Mouse (Mus musculus): Measurements from ENCODE around the gene Man1c1. TPM values are rescaled to one million over a fixed set of nuclear protein-coding genes. Genes with fewer than 3 reads are reported as not detected.

Gene Man1c1
- polyA plus RNA-seq, 1 experiment from 2014 or later: 5.6 TPM

DNA sequence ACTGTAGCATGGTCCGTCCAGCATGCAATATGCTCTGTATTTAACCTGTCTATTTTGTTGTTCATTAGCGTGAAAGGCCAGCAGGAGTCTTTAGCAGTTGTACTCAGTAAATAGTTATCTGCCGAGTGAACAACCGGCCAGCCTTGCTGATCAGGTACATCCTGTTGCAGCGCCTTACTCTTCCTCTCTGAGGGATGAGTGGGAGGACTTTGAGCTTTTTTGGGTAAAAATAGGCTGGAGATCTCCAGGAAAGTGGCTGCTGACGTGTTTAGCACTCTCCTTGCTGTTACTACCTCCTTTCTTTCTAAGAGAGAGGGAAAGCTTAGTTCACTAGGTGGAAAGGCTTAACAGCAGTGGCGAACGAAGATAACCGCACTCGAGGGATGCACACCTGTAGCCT lies 186.4 kb downstream of the Man1c1 start:
- 91% methylated on average over 10 of the region's 10 CpGs for WGBS

DNA sequence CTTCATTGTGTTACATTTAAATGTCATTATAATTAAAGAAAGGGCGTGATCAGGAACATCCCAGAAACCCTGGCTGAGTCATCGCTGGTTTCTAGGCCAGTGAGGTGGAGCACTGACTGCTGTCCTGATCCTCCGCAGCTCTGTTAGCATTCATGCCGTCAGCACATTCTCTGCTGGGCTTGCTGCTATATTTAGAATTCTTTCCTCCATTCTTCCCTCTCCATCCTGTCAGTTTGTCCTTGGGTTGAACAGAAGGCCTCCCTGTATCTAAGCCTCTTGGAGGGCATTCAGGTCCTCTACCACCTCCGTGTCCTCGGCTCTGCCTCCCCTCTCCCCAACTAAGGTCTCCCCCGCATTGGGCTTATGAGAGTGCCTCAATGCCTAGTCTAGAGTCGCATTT lies 187.1 kb downstream of the Man1c1 start:
- ATAC-seq (ENCODE audit: low read depth): no peak
- Histone ChIP-seq H3K27me3 (ENCODE audit: control insufficient read depth, insufficient read depth, low read length) (no peaks in the 10 kb centered on the region), H3K9ac (replicated peaks; ENCODE audit: low read depth, low read length) (no peak overlapping the region), H3K36me3 (ENCODE audit: control insufficient read depth, insufficient read depth, low read length) (no peaks in the 10 kb centered on the region), H3K9me3 (ENCODE audit: control insufficient read depth, low read length) (no peaks in the 10 kb centered on the region), H3K4me3 (ENCODE audit: low read depth, low read length) (no peak overlapping the region), H3K27ac (ENCODE audit: low read depth, low read length) (no peak overlapping the region), H3K4me2 (ENCODE audit: low read depth, low read length) (no peak overlapping the region), H3K4me1 (ENCODE audit: control insufficient read depth, insufficient read depth, low read length) (no peaks in the 10 kb centered on the region)
- 85% methylated on average over 8 of the region's 8 CpGs for WGBS

More for the DNA sequence above, 186.4 kb downstream of the Man1c1 start:
- no peak for ATAC-seq (ENCODE audit: low read depth)
- Histone ChIP-seq H3K36me3 (ENCODE audit: control insufficient read depth, insufficient read depth, low read length) (no peaks in the 10 kb centered on the region), H3K4me2 (ENCODE audit: low read depth, low read length) (no peak overlapping the region), H3K4me1 (ENCODE audit: control insufficient read depth, insufficient read depth, low read length) (no peaks in the 10 kb centered on the region), H3K9me3 (ENCODE audit: control insufficient read depth, low read length) (no peaks in the 10 kb centered on the region), H3K27me3 (ENCODE audit: control insufficient read depth, insufficient read depth, low read length) (no peaks in the 10 kb centered on the region), H3K4me3 (ENCODE audit: low read depth, low read length) (no peak overlapping the region), H3K27ac (ENCODE audit: low read depth, low read length) (no peak overlapping the region), H3K9ac (replicated peaks; ENCODE audit: low read depth, low read length) (no peak overlapping the region)

DNA sequence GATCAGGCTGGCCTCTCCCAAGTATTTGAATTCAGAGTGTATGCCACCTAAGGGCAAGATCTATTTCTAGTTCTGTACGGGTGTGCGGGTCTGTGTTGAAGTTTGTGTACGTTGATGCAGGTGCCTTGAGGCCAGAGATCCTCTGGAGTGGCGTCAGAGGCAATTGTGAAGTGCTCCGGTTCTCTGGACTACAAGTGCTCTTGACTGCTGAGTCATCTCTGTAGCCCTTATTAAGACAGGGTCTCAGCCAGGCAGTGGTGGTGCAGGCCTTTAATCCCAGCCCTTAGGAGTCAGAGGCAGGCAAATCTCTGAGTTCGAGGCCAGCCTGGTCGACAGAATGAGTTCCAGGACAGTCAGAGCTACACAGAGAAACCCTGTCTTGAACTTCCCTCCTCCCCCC lies 188.5 kb downstream of the Man1c1 start:
- Histone ChIP-seq H3K4me1 (ENCODE audit: control insufficient read depth, insufficient read depth, low read length) (no peaks in the 10 kb centered on the region), H3K4me2 (ENCODE audit: low read depth, low read length) (no peak overlapping the region), H3K9ac (replicated peaks; ENCODE audit: low read depth, low read length) (no peak overlapping the region), H3K9me3 (ENCODE audit: control insufficient read depth, low read length) (no peaks in the 10 kb centered on the region), H3K36me3 (ENCODE audit: control insufficient read depth, insufficient read depth, low read length) (no peaks in the 10 kb centered on the region), H3K27ac (ENCODE audit: low read depth, low read length) (no peak overlapping the region), H3K27me3 (ENCODE audit: control insufficient read depth, insufficient read depth, low read length) (no peaks in the 10 kb centered on the region), H3K4me3 (ENCODE audit: low read depth, low read length) (no peak overlapping the region)
- no peak for ATAC-seq (ENCODE audit: low read depth)
- 89% methylated on average over 7 of the region's 7 CpGs for WGBS

DNA sequence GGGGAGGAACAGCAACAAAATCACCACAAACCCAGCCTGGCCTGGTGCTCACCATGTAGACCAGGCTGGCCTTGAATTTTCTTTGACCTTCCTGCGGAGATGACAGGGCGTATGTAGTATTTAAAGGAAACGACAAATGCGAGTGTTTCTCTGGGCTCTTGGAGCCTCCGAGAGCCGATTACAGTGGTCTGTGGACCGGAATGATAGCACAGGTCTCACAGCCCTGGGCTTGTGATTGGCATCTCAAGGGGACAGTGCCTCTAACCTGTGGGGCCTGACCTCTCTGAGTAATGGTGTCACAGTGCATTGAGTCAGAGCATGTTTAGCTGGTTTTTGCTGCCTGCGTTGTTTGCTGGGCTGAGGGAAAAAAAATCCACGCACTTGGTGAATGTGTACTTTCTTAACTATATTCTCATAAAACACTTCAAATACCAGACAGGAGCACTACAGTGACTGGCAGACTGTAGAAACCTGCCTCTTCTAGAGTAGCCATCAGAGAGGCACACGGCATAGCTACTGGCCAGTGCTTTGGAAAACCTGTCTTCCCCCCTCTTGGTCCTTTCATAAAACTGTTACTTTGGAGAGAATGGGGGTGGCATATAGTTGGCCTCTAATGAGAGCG lies 189.7 kb downstream of the Man1c1 start:
- H3K36me3 ChIP-seq (ENCODE audit: control insufficient read depth, insufficient read depth, low read length): no peaks in the 10 kb centered on the region
- H3K9ac ChIP-seq (replicated peaks; ENCODE audit: low read depth, low read length): no peak overlapping the region
- H3K4me3 ChIP-seq (ENCODE audit: low read depth, low read length): no peak overlapping the region
- 90% methylated on average over 11 of the region's 11 CpGs for WGBS
- H3K27ac ChIP-seq (ENCODE audit: low read depth, low read length): no peak overlapping the region
- no peaks in the 10 kb centered on the region for H3K27me3 ChIP-seq (ENCODE audit: control insufficient read depth, insufficient read depth, low read length)
- no peaks in the 10 kb centered on the region for H3K4me1 ChIP-seq (ENCODE audit: control insufficient read depth, insufficient read depth, low read length)
- no peak overlapping the region for H3K4me2 ChIP-seq (ENCODE audit: low read depth, low read length)
- no peaks in the 10 kb centered on the region for H3K9me3 ChIP-seq (ENCODE audit: control insufficient read depth, low read length)
- ATAC-seq (ENCODE audit: low read depth): no peak

DNA sequence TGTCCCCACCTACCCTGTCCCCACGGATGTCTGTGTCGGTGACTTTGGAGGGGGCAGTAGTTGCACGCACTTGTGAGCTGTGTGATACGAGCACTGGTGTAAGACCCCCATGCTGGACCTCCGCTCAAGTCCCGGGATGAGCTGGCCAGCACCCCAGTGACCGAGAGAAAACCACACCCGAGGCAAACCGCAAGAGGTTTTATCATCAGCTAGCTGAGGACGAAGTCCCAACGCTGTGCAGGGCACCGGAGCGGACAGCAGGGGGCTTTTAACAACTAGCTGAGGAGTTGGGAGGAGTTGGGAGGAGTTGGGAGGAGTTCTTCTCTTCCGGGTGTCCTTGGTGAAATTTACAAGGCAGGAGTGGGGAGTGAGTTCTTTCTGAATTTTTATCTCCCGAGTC lies 191.3 kb downstream of the Man1c1 start:
- Histone ChIP-seq H3K27ac (ENCODE audit: low read depth, low read length) (no peak overlapping the region), H3K27me3 (ENCODE audit: control insufficient read depth, insufficient read depth, low read length) (no peaks in the 10 kb centered on the region), H3K4me2 (ENCODE audit: low read depth, low read length) (no peak overlapping the region; the same call in 1 of the 2 replicates), H3K4me3 (ENCODE audit: low read depth, low read length) (no peak overlapping the region), H3K4me1 (ENCODE audit: control insufficient read depth, insufficient read depth, low read length) (no peaks in the 10 kb centered on the region), H3K9ac (replicated peaks; ENCODE audit: low read depth, low read length) (no peak overlapping the region), H3K9me3 (ENCODE audit: control insufficient read depth, low read length) (no peaks in the 10 kb centered on the region), H3K36me3 (ENCODE audit: control insufficient read depth, insufficient read depth, low read length) (no peaks in the 10 kb centered on the region)
- WGBS: 12% methylated on average over 15 of the region's 15 CpGs
- ATAC-seq (ENCODE audit: low read depth): no peak

DNA sequence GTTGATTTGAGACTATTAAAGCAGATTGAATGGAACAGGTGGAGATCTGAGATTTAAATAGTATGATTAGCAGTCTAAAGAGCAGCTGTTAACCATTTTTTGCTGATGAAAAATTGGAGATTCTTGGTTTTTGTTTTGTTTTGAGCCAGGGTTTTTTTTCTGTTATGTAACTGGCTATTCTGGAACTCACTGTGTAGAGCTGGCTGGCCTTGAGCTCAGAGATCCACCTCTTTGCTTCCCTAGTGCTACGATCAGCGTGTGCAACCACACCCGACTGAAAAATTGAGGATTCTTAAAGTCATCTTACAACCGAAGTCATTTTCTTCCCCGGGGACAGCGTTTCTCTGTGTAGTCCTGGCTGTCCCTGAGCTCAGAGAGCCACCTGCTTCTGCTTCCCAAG lies 192.4 kb downstream of the Man1c1 start:
- Histone ChIP-seq H3K36me3 (ENCODE audit: control insufficient read depth, insufficient read depth, low read length) (no peaks in the 10 kb centered on the region), H3K27ac (ENCODE audit: low read depth, low read length) (no peak overlapping the region), H3K4me2 (ENCODE audit: low read depth, low read length) (no peak overlapping the region; the same call in 1 of the 2 replicates), H3K9ac (replicated peaks; ENCODE audit: low read depth, low read length) (no peak overlapping the region), H3K27me3 (ENCODE audit: control insufficient read depth, insufficient read depth, low read length) (no peaks in the 10 kb centered on the region), H3K9me3 (ENCODE audit: control insufficient read depth, low read length) (no peaks in the 10 kb centered on the region), H3K4me3 (ENCODE audit: low read depth, low read length) (no peak overlapping the region), H3K4me1 (ENCODE audit: control insufficient read depth, insufficient read depth, low read length) (no peaks in the 10 kb centered on the region)
- no peak for ATAC-seq (ENCODE audit: low read depth)
- 82% methylated on average over 6 of the region's 6 CpGs for WGBS

Small RNA genes within 50 kb of the gene (microRNA-seq; reads per million reads assigned to microRNA genes)
- gene Mir6403: not detected

Other genes starting within 250 kb of the Man1c1 start
- gene Stmn1, start 236.0 kb downstream of the Man1c1 start, polyA plus RNA-seq (2014; fragmentation: Nextera tagmentation; extraction: Ambion mirVana): 5,364 and 5,581 TPM in 2 replicates
- 9.8 and 13.7 TPM in 2 replicates for gene Paqr7, start 207.6 kb downstream of the Man1c1 start, polyA plus RNA-seq (2014; fragmentation: Nextera tagmentation; extraction: Ambion mirVana)
- gene Aunip, start 193.3 kb downstream of the Man1c1 start, polyA plus RNA-seq (2014; fragmentation: Nextera tagmentation; extraction: Ambion mirVana): 0.43 and 0.76 TPM in 2 replicates
- 195 and 199 TPM in 2 replicates for gene Mtfr1l, start 168.9 kb downstream of the Man1c1 start, polyA plus RNA-seq (2014; fragmentation: Nextera tagmentation; extraction: Ambion mirVana)
- 11.2 and 12.1 TPM in 2 replicates for gene Selenon, start 152.1 kb downstream of the Man1c1 start, polyA plus RNA-seq (2014; fragmentation: Nextera tagmentation; extraction: Ambion mirVana)
- 0.70 and 3.0 TPM in 2 replicates for gene Ldlrap1, start 63.7 kb upstream of the Man1c1 start, polyA plus RNA-seq (2014; fragmentation: Nextera tagmentation; extraction: Ambion mirVana)
- gene Maco1, start 149.1 kb upstream of the Man1c1 start, polyA plus RNA-seq (2014; fragmentation: Nextera tagmentation; extraction: Ambion mirVana): 98.6 and 115 TPM in 2 replicates
- 1.8 and 2.1 TPM in 2 replicates for gene Rhd, start 160.2 kb upstream of the Man1c1 start, polyA plus RNA-seq (2014; fragmentation: Nextera tagmentation; extraction: Ambion mirVana)
- 207 and 212 TPM in 2 replicates for gene Tmem50a, start 210.7 kb upstream of the Man1c1 start, polyA plus RNA-seq (2014; fragmentation: Nextera tagmentation; extraction: Ambion mirVana)
- gene Rsrp1, start 219.3 kb upstream of the Man1c1 start, polyA plus RNA-seq (2014; fragmentation: Nextera tagmentation; extraction: Ambion mirVana): 484 and 511 TPM in 2 replicates
- 52.4 and 59.8 TPM in 2 replicates for gene Syf2, start 226.6 kb upstream of the Man1c1 start, polyA plus RNA-seq (2014; fragmentation: Nextera tagmentation; extraction: Ambion mirVana)

Data from neural tube, embryonic 14.5 days (tissue).